Mouse (Mus musculus): Measurements from ENCODE around the gene Fat1.

- no peak for TF ChIP-seq POLR2A (IDR thresholded peaks at IDR 0.05; ENCODE audit: extremely low read depth, insufficient read depth, low read length)
- TF ChIP-seq CTCF (IDR thresholded peaks at IDR 0.05; ENCODE audit: low read depth, low read length): no peak
Measured at GRCm38 (mm10) chr8:44933478-44933877, 1.8 kb upstream of the Fat1 start.

All from liver, adult 2 months (tissue).